Mouse (Mus musculus): ENCODE measurements around the gene Drosha. TPM values are rescaled to one million over a fixed set of nuclear protein-coding genes. Genes with fewer than 3 reads are reported as not detected.

Drosha gene
- polyA plus RNA-seq, 1 experiment from 2014 or later: 50.2 TPM

DNA sequence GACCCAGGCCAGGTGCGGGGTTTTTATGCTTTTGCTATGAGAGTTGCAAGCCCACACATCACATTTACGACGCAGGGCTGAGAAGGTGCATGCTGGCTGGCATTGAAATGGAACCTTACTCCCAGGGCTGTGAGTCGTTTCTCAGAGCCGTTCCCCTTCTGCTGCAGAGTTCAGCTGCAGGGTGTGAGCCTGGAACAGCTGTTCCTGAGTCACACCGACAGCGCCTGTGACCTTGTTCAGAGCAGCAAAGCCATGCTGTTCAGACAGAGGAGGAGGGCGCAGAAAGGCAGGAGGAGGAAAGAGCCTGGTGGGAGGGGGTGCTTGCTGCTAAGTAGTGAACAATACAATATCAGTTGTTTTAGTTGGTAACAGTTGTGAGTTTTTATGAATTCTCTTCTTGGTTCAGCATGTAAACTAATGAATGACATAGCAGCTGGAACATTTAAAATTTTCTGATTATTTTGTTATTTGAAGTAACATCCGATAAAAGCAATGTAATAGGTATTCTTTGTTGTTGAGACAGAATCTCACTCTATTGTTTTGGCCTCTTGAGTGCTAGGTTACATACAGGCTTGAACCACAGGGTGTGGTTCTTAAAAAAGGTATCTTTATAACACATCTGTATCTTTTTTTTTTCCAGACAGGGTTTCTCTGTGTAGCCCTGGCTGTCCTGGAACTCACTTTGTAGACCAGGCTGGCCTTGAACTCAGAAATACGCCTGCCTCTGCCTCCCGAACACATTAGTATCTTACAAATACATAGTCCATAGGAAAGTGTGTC, 23.8 kb downstream of the Drosha start:
- 87% methylated on average over 11 of the region's 11 CpGs for WGBS
- no peak for DNase-seq (ENCODE audit: low spot score)
- Histone ChIP-seq H3K4me1 (ENCODE audit: control insufficient read depth, insufficient read depth, low read length) (no peaks in the 10 kb centered on the region), H3K9ac (ENCODE audit: low read length) (no peak overlapping the region), H3K36me3 (ENCODE audit: control insufficient read depth, insufficient read depth, low read length) (peaks cover 93% of the 10 kb centered on the region), H3K9me3 (replicated peaks; ENCODE audit: control insufficient read depth, low read length) (no peaks in the 10 kb centered on the region), H3K4me2 (ENCODE audit: low read length) (no peak overlapping the region), H3K4me3 (ENCODE audit: low read depth, low read length) (no peak overlapping the region), H3K27ac (ENCODE audit: low read depth, low read length) (no peak overlapping the region), H3K27me3 (replicated peaks; ENCODE audit: control insufficient read depth, insufficient read depth, low read length) (no peaks in the 10 kb centered on the region)
- ATAC-seq: no peak

GRCm38 (mm10) chr15:12849373-12849772, 24.8 kb downstream of the Drosha start:
- no peak overlapping the region for H3K4me2 ChIP-seq (ENCODE audit: low read length)
- no peak for ATAC-seq
- no peak overlapping the region for H3K9ac ChIP-seq (ENCODE audit: low read length)
- no peak for DNase-seq (ENCODE audit: low spot score)
- H3K4me1 ChIP-seq (ENCODE audit: control insufficient read depth, insufficient read depth, low read length): no peaks in the 10 kb centered on the region
- no peak overlapping the region for H3K4me3 ChIP-seq (ENCODE audit: low read depth, low read length)
- no peaks in the 10 kb centered on the region for H3K9me3 ChIP-seq (replicated peaks; ENCODE audit: control insufficient read depth, low read length)
- no peaks in the 10 kb centered on the region for H3K27me3 ChIP-seq (replicated peaks; ENCODE audit: control insufficient read depth, insufficient read depth, low read length)
- H3K36me3 ChIP-seq (ENCODE audit: control insufficient read depth, insufficient read depth, low read length): peaks cover 93% of the 10 kb centered on the region
- 87% methylated on average over 4 of the region's 4 CpGs for WGBS
- H3K27ac ChIP-seq (ENCODE audit: low read depth, low read length): no peak overlapping the region

- 89% methylated on average over 8 of the region's 8 CpGs for WGBS
- Histone ChIP-seq H3K27ac (ENCODE audit: low read depth, low read length) (no peak overlapping the region), H3K4me2 (ENCODE audit: low read length) (no peak overlapping the region), H3K4me3 (ENCODE audit: low read depth, low read length) (no peak overlapping the region), H3K27me3 (replicated peaks; ENCODE audit: control insufficient read depth, insufficient read depth, low read length) (no peaks in the 10 kb centered on the region), H3K36me3 (ENCODE audit: control insufficient read depth, insufficient read depth, low read length) (peaks cover 90% of the 10 kb centered on the region), H3K9me3 (replicated peaks; ENCODE audit: control insufficient read depth, low read length) (no peaks in the 10 kb centered on the region), H3K9ac (ENCODE audit: low read length) (no peak overlapping the region), H3K4me1 (ENCODE audit: control insufficient read depth, insufficient read depth, low read length) (no peaks in the 10 kb centered on the region)
- ATAC-seq (no peak), DNase-seq (ENCODE audit: low spot score) (no peak)
Observed at GRCm38 (mm10) chr15:12853471-12853870, 28.9 kb downstream of the Drosha start.

DNA sequence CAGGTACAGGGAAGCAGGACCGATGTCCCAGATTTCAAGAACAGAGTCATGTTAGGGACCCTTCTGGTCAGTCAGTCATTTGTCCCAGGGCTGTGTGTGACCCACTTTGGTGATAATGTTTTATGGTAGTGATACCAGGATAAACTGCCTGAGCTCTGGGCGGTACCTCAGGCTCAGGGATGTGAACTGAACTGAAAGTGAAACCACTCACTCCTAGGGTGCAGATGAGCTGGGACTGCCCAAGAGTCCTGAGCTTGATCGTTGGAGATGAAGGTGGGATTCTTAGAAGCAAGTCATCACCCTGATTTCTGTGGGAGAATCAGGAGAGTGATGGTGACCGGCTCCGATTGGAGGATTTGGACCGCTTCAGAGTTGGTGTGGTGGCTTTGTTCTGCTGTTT, 32.2 kb downstream of the Drosha start:
- DNase-seq (ENCODE audit: low spot score): no peak
- 98% methylated on average over 6 of the region's 6 CpGs for WGBS

DNA sequence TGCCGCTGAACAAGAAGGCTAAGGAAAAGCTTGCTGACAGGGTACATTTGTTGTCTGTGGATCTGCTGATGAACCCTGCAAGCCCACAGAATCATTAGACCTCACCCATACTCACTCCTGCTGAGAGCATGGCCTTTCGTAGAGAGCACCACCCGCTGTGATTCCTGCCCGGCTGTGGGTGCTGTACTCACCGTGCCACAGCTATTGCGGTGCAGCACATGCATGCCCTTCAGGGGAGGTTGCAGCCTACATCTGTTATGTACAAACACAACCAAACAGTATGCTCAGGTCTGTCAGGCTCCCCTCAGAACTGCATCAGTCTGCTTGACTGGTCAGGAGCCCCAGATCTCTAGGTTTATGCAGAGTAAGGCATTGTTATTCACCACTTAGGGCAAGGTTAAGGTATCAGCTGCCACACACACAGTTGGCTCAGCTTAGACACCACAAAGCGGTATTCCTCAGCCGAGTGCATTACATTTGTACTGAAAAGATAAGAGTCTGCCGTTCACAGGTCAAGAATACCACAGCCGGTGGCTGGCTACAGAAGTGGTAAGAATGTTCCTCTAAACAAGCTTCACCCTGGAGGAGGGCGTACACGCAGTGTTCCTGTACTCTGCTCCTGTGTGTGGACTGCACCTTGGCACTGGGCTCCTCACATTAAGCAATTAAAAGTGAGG, 33.4 kb downstream of the Drosha start:
- 94% methylated on average over 12 of the region's 12 CpGs for WGBS
- no peaks in the 10 kb centered on the region for H3K27me3 ChIP-seq (replicated peaks; ENCODE audit: control insufficient read depth, insufficient read depth, low read length)
- H3K9me3 ChIP-seq (replicated peaks; ENCODE audit: control insufficient read depth, low read length): no peaks in the 10 kb centered on the region
- DNase-seq (ENCODE audit: low spot score): no peak
- H3K27ac ChIP-seq (ENCODE audit: low read depth, low read length): no peak overlapping the region
- no peaks in the 10 kb centered on the region for H3K4me1 ChIP-seq (ENCODE audit: control insufficient read depth, insufficient read depth, low read length)
- peaks cover 92% of the 10 kb centered on the region for H3K36me3 ChIP-seq (ENCODE audit: control insufficient read depth, insufficient read depth, low read length)
- H3K4me3 ChIP-seq (ENCODE audit: low read depth, low read length): no peak overlapping the region
- no peak overlapping the region for H3K4me2 ChIP-seq (ENCODE audit: low read length)
- H3K9ac ChIP-seq (ENCODE audit: low read length): no peak overlapping the region
- no peak for ATAC-seq

More for the DNA sequence above, 32.2 kb downstream of the Drosha start:
- Histone ChIP-seq H3K27me3 (replicated peaks; ENCODE audit: control insufficient read depth, insufficient read depth, low read length) (no peaks in the 10 kb centered on the region), H3K9ac (ENCODE audit: low read length) (no peak overlapping the region), H3K4me2 (ENCODE audit: low read length) (no peak overlapping the region), H3K27ac (ENCODE audit: low read depth, low read length) (no peak overlapping the region), H3K4me1 (ENCODE audit: control insufficient read depth, insufficient read depth, low read length) (no peaks in the 10 kb centered on the region), H3K9me3 (replicated peaks; ENCODE audit: control insufficient read depth, low read length) (no peaks in the 10 kb centered on the region), H3K4me3 (ENCODE audit: low read depth, low read length) (no peak overlapping the region), H3K36me3 (ENCODE audit: control insufficient read depth, insufficient read depth, low read length) (peaks cover 94% of the 10 kb centered on the region)
- ATAC-seq: no peak

- H3K9me3 ChIP-seq (replicated peaks; ENCODE audit: control insufficient read depth, low read length): no peaks in the 10 kb centered on the region
- 94% methylated on average over 3 of the region's 3 CpGs for WGBS
- no peak overlapping the region for H3K4me2 ChIP-seq (ENCODE audit: low read length)
- DNase-seq (ENCODE audit: low spot score) (no peak), ATAC-seq (no peak)
- H3K27me3 ChIP-seq (replicated peaks; ENCODE audit: control insufficient read depth, insufficient read depth, low read length): no peaks in the 10 kb centered on the region
- H3K4me3 ChIP-seq (ENCODE audit: low read depth, low read length): no peak overlapping the region
- no peak overlapping the region for H3K9ac ChIP-seq (ENCODE audit: low read length)
- H3K36me3 ChIP-seq (ENCODE audit: control insufficient read depth, insufficient read depth, low read length): peaks cover 90% of the 10 kb centered on the region
- no peaks in the 10 kb centered on the region for H3K4me1 ChIP-seq (ENCODE audit: control insufficient read depth, insufficient read depth, low read length)
- H3K27ac ChIP-seq (ENCODE audit: low read depth, low read length): no peak overlapping the region
Observed at GRCm38 (mm10) chr15:12858645-12859044, 34.0 kb downstream of the Drosha start.

DNA sequence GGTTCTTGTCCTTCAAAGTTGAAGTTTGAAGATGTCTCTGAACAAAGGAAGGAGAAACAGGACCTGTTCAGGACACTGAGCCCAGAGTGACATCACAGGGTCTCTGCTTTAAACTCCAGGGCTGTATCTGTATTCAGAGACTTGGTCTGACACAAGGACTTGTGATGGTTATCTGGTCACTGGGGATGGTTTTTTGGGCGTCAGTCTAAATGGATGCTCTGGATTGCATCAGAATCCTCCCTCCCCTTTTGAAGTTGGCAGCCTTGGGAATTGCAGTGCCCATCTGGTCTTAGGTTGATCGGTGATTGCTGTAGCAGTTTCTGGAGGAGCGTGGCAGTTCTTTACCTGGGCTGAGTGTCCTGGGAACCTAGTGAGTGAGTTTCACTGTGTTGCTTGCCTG, 37.4 kb downstream of the Drosha start:
- Histone ChIP-seq H3K27me3 (replicated peaks; ENCODE audit: control insufficient read depth, insufficient read depth, low read length) (no peaks in the 10 kb centered on the region), H3K4me2 (ENCODE audit: low read length) (no peak overlapping the region), H3K9me3 (replicated peaks; ENCODE audit: control insufficient read depth, low read length) (no peaks in the 10 kb centered on the region), H3K4me3 (ENCODE audit: low read depth, low read length) (no peak overlapping the region), H3K4me1 (ENCODE audit: control insufficient read depth, insufficient read depth, low read length) (no peaks in the 10 kb centered on the region), H3K9ac (ENCODE audit: low read length) (no peak overlapping the region), H3K27ac (ENCODE audit: low read depth, low read length) (no peak overlapping the region), H3K36me3 (ENCODE audit: control insufficient read depth, insufficient read depth, low read length) (peaks cover 84% of the 10 kb centered on the region)
- ATAC-seq (no peak), DNase-seq (ENCODE audit: low spot score) (no peak)
- WGBS: 89% methylated on average over 3 of the region's 3 CpGs

DNA sequence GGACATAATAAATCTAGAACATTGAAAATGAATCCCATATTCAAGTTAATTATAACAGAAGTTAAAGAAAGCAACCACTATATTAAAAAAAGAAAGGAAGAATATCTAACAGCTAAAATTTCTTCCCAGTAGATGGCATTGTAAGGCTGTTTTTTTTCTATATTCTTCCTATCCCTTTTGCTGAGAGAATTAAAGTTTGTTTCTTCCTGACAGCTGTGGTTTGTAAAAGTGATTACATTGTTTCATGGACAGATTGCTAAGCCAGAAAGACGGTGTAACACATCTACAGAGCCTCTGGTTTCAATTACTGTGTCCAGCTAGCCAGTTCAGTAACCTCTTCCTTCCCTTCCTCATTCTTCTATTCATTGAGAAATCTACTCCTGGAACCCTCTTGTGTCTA, 39.1 kb downstream of the Drosha start:
- no peak overlapping the region for H3K9ac ChIP-seq (ENCODE audit: low read length)
- no peaks in the 10 kb centered on the region for H3K4me1 ChIP-seq (ENCODE audit: control insufficient read depth, insufficient read depth, low read length)
- H3K4me3 ChIP-seq (ENCODE audit: low read depth, low read length): no peak overlapping the region
- H3K36me3 ChIP-seq (ENCODE audit: control insufficient read depth, insufficient read depth, low read length): peaks cover 83% of the 10 kb centered on the region
- H3K4me2 ChIP-seq (ENCODE audit: low read length): no peak overlapping the region
- no peak overlapping the region for H3K27ac ChIP-seq (ENCODE audit: low read depth, low read length)
- H3K27me3 ChIP-seq (replicated peaks; ENCODE audit: control insufficient read depth, insufficient read depth, low read length): no peaks in the 10 kb centered on the region
- DNase-seq (ENCODE audit: low spot score): peak; percentile 32
- no peaks in the 10 kb centered on the region for H3K9me3 ChIP-seq (replicated peaks; ENCODE audit: control insufficient read depth, low read length)
- 74% methylated on average over 1 of the region's 1 CpGs for WGBS
- ATAC-seq: no peak

Measured in forebrain, embryonic 14.5 days (tissue).